Mouse (Mus musculus) hindbrain, embryonic 11.5 days (tissue): ENCODE data around the gene Tmem9b. TPM values are rescaled to one million over a fixed set of nuclear protein-coding genes. Genes with fewer than 3 reads are reported as not detected.

ENCODE experiments used
- polyA plus RNA-seq: library from polyadenylated mRNA; unstranded; fragments of >200 nt; fragmentation: Nextera tagmentation; extraction: Ambion mirVana; gene quantifications from 2 replicates; pipeline ENCODE4 v1.2.1, GENCODE M21; 2014

Tmem9b gene
- polyA plus RNA-seq, 1 experiment from 2014 or later: 63.2 TPM

Other genes starting within 250 kb of the Tmem9b start
- gene Trim66, start 244.7 kb downstream of the Tmem9b start, polyA plus RNA-seq: 0.08 and 0.14 TPM in 2 replicates
- 110 and 124 TPM in 2 replicates for gene Rpl27a, start 233.7 kb downstream of the Tmem9b start, polyA plus RNA-seq
- 32.5 and 39.7 TPM in 2 replicates for gene St5, start 49.3 kb downstream of the Tmem9b start, polyA plus RNA-seq
- gene Akip1, start 49.2 kb downstream of the Tmem9b start, polyA plus RNA-seq: 19.0 and 22.2 TPM in 2 replicates
- gene BC051019, start 29.0 kb downstream of the Tmem9b start, polyA plus RNA-seq: 0.37 and 0.47 TPM in 2 replicates
- not detected in 2 replicates for gene Ascl3, start 21.1 kb downstream of the Tmem9b start, polyA plus RNA-seq
- gene Nrip3, start 29.1 kb upstream of the Tmem9b start, polyA plus RNA-seq: 0.85 and 0.88 TPM in 2 replicates
- gene Scube2, start 112.8 kb upstream of the Tmem9b start, polyA plus RNA-seq: 3.2 and 4.3 TPM in 2 replicates
- gene Dennd5a, start 207.6 kb upstream of the Tmem9b start, polyA plus RNA-seq: 52.5 and 57.3 TPM in 2 replicates
- 78.4 and 84.8 TPM in 2 replicates for gene Tmem41b, start 234.1 kb upstream of the Tmem9b start, polyA plus RNA-seq